Mouse (Mus musculus): ENCODE results near the gene Gm17660. TPM values are rescaled to one million over a fixed set of nuclear protein-coding genes. Genes with fewer than 3 reads are reported as not detected.

The Gm17660 gene
- total and polyA plus RNA-seq, 3 experiments: not detected

DNA sequence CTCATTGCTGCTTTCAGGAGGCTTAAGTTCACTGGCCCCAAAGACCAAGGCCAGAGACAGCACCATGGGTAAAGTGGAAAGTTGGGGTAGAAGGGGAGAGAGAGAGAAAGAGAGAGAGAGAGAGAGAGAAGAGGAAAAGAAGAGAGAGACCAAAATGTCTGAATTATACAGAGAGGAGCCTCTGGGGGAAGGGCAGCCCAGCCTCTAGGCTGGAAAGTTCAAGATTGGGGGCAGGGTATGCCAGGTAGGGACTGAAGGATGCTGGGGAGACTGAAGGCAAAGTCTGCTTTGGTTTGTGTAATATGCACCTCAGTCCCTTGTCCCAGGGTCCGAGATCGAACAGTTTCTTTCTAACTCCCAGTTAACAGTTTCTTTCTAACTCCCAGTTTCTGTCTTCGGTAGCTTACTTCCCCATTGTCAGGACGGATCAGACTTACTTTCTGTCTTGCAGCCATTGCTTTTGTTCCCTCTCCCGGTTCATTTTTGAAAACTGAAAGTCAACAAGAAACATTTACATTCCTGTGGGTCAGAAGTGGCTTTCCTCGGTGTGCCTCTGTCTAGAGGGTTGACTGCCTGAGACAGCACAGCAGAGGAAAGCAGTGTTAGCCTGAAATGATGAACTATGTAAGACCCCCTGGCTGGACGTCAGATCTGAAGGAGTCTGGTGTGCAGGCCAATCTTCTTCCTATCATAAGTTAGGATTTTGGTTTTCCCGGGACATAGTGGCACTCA, 54.0 kb downstream of the Gm17660 start (continued):
- TF ChIP-seq CTCF (IDR thresholded peaks at IDR 0.05 in 2 of 3, conservative IDR thresholded peaks at IDR 0.05 in 1 of 3; ENCODE audit: control insufficient read depth in 1 of 3, insufficient read depth in 1 of 3, low read depth in 2 of 3, low read length in 3 of 3, poor library complexity in 1 of 3, severe bottlenecking in 1 of 3) (no peak), MEF2A (IDR thresholded peaks at IDR 0.05; ENCODE audit: extremely low read depth, insufficient replicate concordance, low read depth, low read length, poor library complexity, severe bottlenecking) (no peak)

GRCm38 (mm10) chr5:104022558-104022957, 54.9 kb downstream of the Gm17660 start:
- Histone ChIP-seq H3K79me2 (ENCODE audit: control insufficient read depth, insufficient read depth, low read length, poor library complexity) (peaks cover 6% of the 10 kb centered on the region), H3K4me3 (ENCODE audit: control insufficient read depth in 1 of 2, insufficient read depth in 1 of 2, low read depth in 2 of 2, low read length in 2 of 2) (peak overlapping the region; percentile 92 to 93), H3K9ac (ENCODE audit: control insufficient read depth, low read depth, low read length, poor library complexity, severe bottlenecking) (peak overlapping the region; percentile 85), H3K27ac (ENCODE audit: control insufficient read depth, low read depth, low read length) (peak overlapping the region; percentile 94), H3K36me3 (ENCODE audit: control insufficient read depth in 1 of 2, insufficient read depth in 2 of 2, low read length in 2 of 2) (peaks cover 0 to 21% of the 10 kb centered on the region in 2 experiments; a peak in 2 of 4 replicates), H3K4me1 (ENCODE audit: control insufficient read depth in 1 of 2, insufficient read depth in 2 of 2, low read length in 2 of 2) (peaks cover 5 to 24% of the 10 kb centered on the region in 2 experiments), H3K27me3 (ENCODE audit: control insufficient read depth in 1 of 2, insufficient read depth in 2 of 2, low read length in 2 of 2) (no peaks in the 10 kb centered on the region), H3K9me3 (replicated peaks; ENCODE audit: insufficient read depth, low read length) (no peaks in the 10 kb centered on the region)
- TF ChIP-seq NRF1 (IDR thresholded peaks at IDR 0.05; ENCODE audit: insufficient read depth, low read depth, low read length, poor library complexity, severe bottlenecking) (no peak), POLR2AphosphoS2 (IDR thresholded peaks at IDR 0.05; ENCODE audit: low read length) (0 out of 2 replicates have a peak, but pooled peaks have one; percentile 9), NELFE (IDR thresholded peaks at IDR 0.05; ENCODE audit: low read depth, low read length) (no peak)
- peak; percentile 58 for DNase-seq (ENCODE audit: low read depth, low spot score)

- H3K27ac ChIP-seq (ENCODE audit: control insufficient read depth, low read depth, low read length): peak within 1 kb of the TSS; percentile 94
- DNase-seq (ENCODE audit: low read depth, low spot score): peak; percentile 94
- H3K36me3 ChIP-seq (ENCODE audit: control insufficient read depth in 1 of 2, insufficient read depth in 2 of 2, low read length in 2 of 2): peaks cover 0 to 21% of the 10 kb centered on the region in 2 experiments; a peak in 2 of 4 replicates
- peaks cover 6% of the 10 kb centered on the region for H3K79me2 ChIP-seq (ENCODE audit: control insufficient read depth, insufficient read depth, low read length, poor library complexity)
- no peaks in the 10 kb centered on the region for H3K9me3 ChIP-seq (replicated peaks; ENCODE audit: insufficient read depth, low read length)
- no peaks in the 10 kb centered on the region for H3K27me3 ChIP-seq (ENCODE audit: control insufficient read depth in 1 of 2, insufficient read depth in 2 of 2, low read length in 2 of 2)
- peak within 1 kb of the TSS; percentile 92 to 93 for H3K4me3 ChIP-seq (ENCODE audit: control insufficient read depth in 1 of 2, insufficient read depth in 1 of 2, low read depth in 2 of 2, low read length in 2 of 2)
- peaks cover 5 to 20% of the 10 kb centered on the region in 2 experiments for H3K4me1 ChIP-seq (ENCODE audit: control insufficient read depth in 1 of 2, insufficient read depth in 2 of 2, low read length in 2 of 2)
- peak within 1 kb of the TSS; percentile 85 for H3K9ac ChIP-seq (ENCODE audit: control insufficient read depth, low read depth, low read length, poor library complexity, severe bottlenecking)
- TF ChIP-seq ETS1 (IDR thresholded peaks at IDR 0.05; ENCODE audit: low read depth, low read length) (peak; percentile 41; the same call in 1 of the 2 replicates), POLR2AphosphoS5 (IDR thresholded peaks at IDR 0.05; ENCODE audit: borderline replicate concordance, low read depth, low read length) (no peak), POLR2AphosphoS2 (IDR thresholded peaks at IDR 0.05; ENCODE audit: low read length) (peak; percentile 56; the same call in 1 of the 2 replicates), RAD21 (IDR thresholded peaks at IDR 0.05; ENCODE audit: low read depth, low read length) (no peak), RCOR1 (IDR thresholded peaks at IDR 0.05; ENCODE audit: low read depth, low read length) (no peak; the same call in 1 of the 2 replicates), CTCF (IDR thresholded peaks at IDR 0.05 in 2 of 3, conservative IDR thresholded peaks at IDR 0.05 in 1 of 3; ENCODE audit: control insufficient read depth in 1 of 3, insufficient read depth in 1 of 3, low read depth in 2 of 3, low read length in 3 of 3, poor library complexity in 1 of 3, severe bottlenecking in 1 of 3) (no peak), ELF1 (IDR thresholded peaks at IDR 0.05; ENCODE audit: low read depth, low read length) (peak; percentile 16; the same call in 1 of the 2 replicates), TAL1 (IDR thresholded peaks at IDR 0.05; ENCODE audit: low read length) (no peak), MXI1 (IDR thresholded peaks at IDR 0.05; ENCODE audit: low read depth, low read length) (0 out of 2 replicates have a peak, but pooled peaks have one; percentile 40), ZC3H11A (IDR thresholded peaks at IDR 0.05; ENCODE audit: low read depth, low read length) (no peak), GATA1 (IDR thresholded peaks at IDR 0.05; ENCODE audit: low read depth, low read length) (peak; percentile 51; the same call in 1 of the 2 replicates), CHD1 (IDR thresholded peaks at IDR 0.05; ENCODE audit: low read depth, low read length) (no peak; the same call in 1 of the 2 replicates), USF1 (IDR thresholded peaks at IDR 0.05; ENCODE audit: low read depth, low read length) (no peak), EP300 (IDR thresholded peaks at IDR 0.05; ENCODE audit: low read depth in 1 of 2, low read length in 2 of 2) (no peak), TBP (IDR thresholded peaks at IDR 0.05; ENCODE audit: low read depth, low read length) (peak; percentile 87), MAFK (IDR thresholded peaks at IDR 0.05; ENCODE audit: borderline replicate concordance, low read depth, low read length) (no peak), ZMIZ1 (IDR thresholded peaks at IDR 0.05; ENCODE audit: low read depth, low read length) (peak; percentile 75; the same call in 1 of the 2 replicates), POLR2A (IDR thresholded peaks at IDR 0.05; ENCODE audit: control insufficient read depth in 1 of 2, insufficient read depth in 1 of 2, low read depth in 1 of 2, low read length in 2 of 2, poor library complexity in 1 of 2) (peak; percentile 43 to 76; a peak in 3 of 4 replicates), BHLHE40 (IDR thresholded peaks at IDR 0.05; ENCODE audit: borderline replicate concordance, low read depth, low read length) (peak; percentile 86), USF2 (IDR thresholded peaks at IDR 0.05; ENCODE audit: borderline replicate concordance in 1 of 2, insufficient read depth in 1 of 2, low read depth in 1 of 2, low read length in 2 of 2) (no peak), E2F4 (IDR thresholded peaks at IDR 0.05; ENCODE audit: borderline replicate concordance, low read depth, low read length) (no peak)
These were observed 55.6 kb downstream of the Gm17660 start, which contains the start of gene Hsd17b11 for GRCm38 (mm10) chr5:104021597-104022378. Gene Hsd17b11, minus strand, starts transcription at chr5:104021919.
